Mouse (Mus musculus) liver, embryonic 14.5 days (tissue): ENCODE results near the gene Cops4. TPM values are rescaled to one million over a fixed set of nuclear protein-coding genes. Genes with fewer than 3 reads are reported as not detected.

Source experiments
- ATAC-seq: fragments of 200-750 bp; cut with Nextera tagmentation; 2 replicates; pipeline ENCODE4 v1.8.0; 2017; ENCODE audit warnings: moderate number of reproducible peaks, mild to moderate bottlenecking, moderate library complexity; ENCODE audit not compliant: insufficient read depth
- DNase-seq, 3 experiments: peaks; one replicate each; pipeline ENCODE4 v3.0.0-alpha.2; 2012 to 2013; ENCODE audit warnings: low read depth in 3 of 3, low spot score in 3 of 3
- H3K27ac ChIP-seq: fragments of 300-500 bp; sonication (generic); 2 replicates; pipeline ENCODE4 v1.5.1; 2014; ENCODE audit warnings: moderate library complexity, mild to moderate bottlenecking, control low read depth, inconsistent platforms
- H3K27me3 ChIP-seq: fragments of 300-500 bp; sonication (generic); 2 replicates; pipeline ENCODE4 v1.6.1; 2014; ENCODE audit warnings: mild to moderate bottlenecking, low read length, moderate library complexity; ENCODE audit not compliant: control insufficient read depth, insufficient read depth
- H3K36me3 ChIP-seq: fragments of 300-500 bp; sonication (generic); replicated peaks from 2 replicates; pipeline ENCODE4 v1.6.1; 2014; ENCODE audit warnings: low read depth; ENCODE audit not compliant: control insufficient read depth, insufficient read depth
- H3K4me1 ChIP-seq, 2 experiments: fragments of 200-500 bp in 1 of 2; fragments of 300-500 bp in 1 of 2; sonication (generic) in 1 of 2; replicated peaks; 2 replicates each; pipeline ENCODE4 v1.6.1; 2012 to 2014; ENCODE audit warnings: antibody characterized with exemption in 1 of 2, inconsistent platforms in 1 of 2, low read length in 1 of 2; ENCODE audit not compliant: control insufficient read depth in 2 of 2, insufficient read depth in 2 of 2
- H3K4me2 ChIP-seq: fragments of 300-500 bp; sonication (generic); 2 replicates; pipeline ENCODE4 v1.6.1; 2014; ENCODE audit warnings: low read depth, mild to moderate bottlenecking, control low read depth, moderate library complexity
- H3K4me3 ChIP-seq, 2 experiments: fragments of 200-500 bp in 1 of 2; fragments of 300-500 bp in 1 of 2; sonication (generic) in 1 of 2; 2 replicates each; pipeline ENCODE4 v1.5.1; 2012 to 2014; ENCODE audit warnings: low read depth in 2 of 2, low read length in 2 of 2, mild to moderate bottlenecking in 2 of 2, control low read depth in 1 of 2, inconsistent platforms in 1 of 2, moderate library complexity in 1 of 2; ENCODE audit not compliant: insufficient read depth in 1 of 2
- H3K9ac ChIP-seq: fragments of 300-500 bp; sonication (generic); replicated peaks from 2 replicates; pipeline ENCODE4 v1.6.1; 2014; ENCODE audit warnings: mild to moderate bottlenecking, control low read depth, moderate library complexity
- H3K9me3 ChIP-seq: fragments of 300-500 bp; sonication (generic); 2 replicates; pipeline ENCODE4 v1.6.1; 2016; ENCODE audit warnings: low read length, mixed read lengths; ENCODE audit not compliant: control insufficient read depth
- CTCF ChIP-seq: IDR thresholded peaks from 2 replicates; pipeline ENCODE4 v1.5.1; 2016; ENCODE audit warnings: antibody characterized with exemption, low read depth, control low read depth
- EP300 ChIP-seq: IDR thresholded peaks from 2 replicates; pipeline ENCODE4 v1.6.1; 2016; ENCODE audit warnings: antibody characterized with exemption, low read depth
- WGBS: fragments of 180-500 bp; shearing (Covaris S2); extraction: QIAGEN DNeasy Blood & Tissue Kit; methylation state at CpG from one replicate; pipeline ENCODE4 v1.1.7; 2014; ENCODE audit not compliant: insufficient replicate concordance; 5-methylcytosine and 5-hydroxymethylcytosine counted together
- polyA plus RNA-seq, 2 experiments: library from polyadenylated mRNA; depleted of rRNA in 1 of 2; stranded (reverse) in 1 of 2; unstranded in 1 of 2; fragments of >200 nt; fragmentation: Nextera tagmentation in 1 of 2; extraction: Ambion mirVana in 1 of 2; gene quantifications; 2 replicates each; pipeline versions ENCODE4 v1.2.1 to v1.2.3; 2012 to 2014

Gene Cops4
- polyA plus RNA-seq, 2 experiments = 28.2 to 70.9 TPM

GRCm38 (mm10) chr5:100549311-100549710, 31.2 kb downstream of the Cops4 start:
- Histone ChIP-seq H3K36me3 (peaks cover 16% of the 10 kb centered on the region), H3K27ac (no peak overlapping the region), H3K4me1 (peaks cover 0 to 5% of the 10 kb centered on the region in 2 experiments; a peak in 2 of 4 replicates), H3K9ac (no peak overlapping the region), H3K4me3 (no peak overlapping the region), H3K27me3 (no peaks in the 10 kb centered on the region), H3K9me3 (no peaks in the 10 kb centered on the region), H3K4me2 (no peak overlapping the region)
- no peak for ATAC-seq
- 74% methylated on average over 4 of the region's 4 CpGs for WGBS
- DNase-seq = no peak
- TF ChIP-seq CTCF (no peak), EP300 (no peak)

DNA sequence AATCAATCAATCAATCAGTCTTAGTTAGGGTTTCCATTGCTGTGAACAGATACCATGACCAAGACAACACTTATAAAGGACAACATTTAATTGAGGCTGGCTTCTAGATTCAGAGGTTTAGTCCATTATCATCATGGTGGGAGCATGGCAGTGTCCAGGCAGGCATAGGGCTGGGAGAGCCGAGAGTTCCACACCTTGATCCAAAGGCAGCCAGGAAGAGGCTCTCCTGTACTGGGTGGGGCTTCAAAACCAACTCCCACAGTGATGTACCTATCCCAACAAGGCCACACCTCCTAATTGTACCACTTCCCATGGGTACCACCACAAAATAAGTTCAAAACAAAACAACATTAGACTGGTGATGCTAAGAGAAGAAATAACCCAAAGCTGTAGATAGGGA, 32.0 kb downstream of the Cops4 start:
- WGBS = 91% methylated on average over 1 of the region's 1 CpGs

DNA sequence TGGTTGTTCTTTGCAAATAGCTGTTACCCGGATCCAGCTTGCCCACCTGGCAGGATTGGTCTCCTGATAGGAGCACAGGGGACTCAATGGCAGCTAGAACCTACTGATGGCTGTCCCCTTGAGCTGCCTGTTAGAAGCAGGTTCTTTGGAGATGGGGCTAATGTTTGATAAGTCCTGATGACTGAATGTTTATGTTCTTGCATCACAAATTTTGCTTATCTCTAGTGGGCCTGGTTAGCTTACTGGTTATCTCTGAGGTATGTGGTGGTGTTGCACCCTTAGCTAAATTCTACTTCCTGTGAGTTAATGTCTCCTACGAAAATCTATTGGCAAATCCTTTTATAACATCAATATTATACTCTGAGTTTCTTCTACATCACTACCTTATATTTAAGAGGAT, 33.8 kb downstream of the Cops4 start:
- WGBS = 30% methylated on average over 2 of the region's 2 CpGs
- Histone ChIP-seq H3K27ac (no peak overlapping the region), H3K4me2 (no peak overlapping the region), H3K9me3 (no peaks in the 10 kb centered on the region), H3K9ac (no peak overlapping the region), H3K27me3 (no peaks in the 10 kb centered on the region), H3K4me1 (peaks cover 0 to 5% of the 10 kb centered on the region in 2 experiments; a peak in 2 of 4 replicates), H3K36me3 (peaks cover 8% of the 10 kb centered on the region; the same call in 1 of the 2 replicates), H3K4me3 (no peak overlapping the region)
- TF ChIP-seq EP300 (no peak), CTCF (no peak)
- DNase-seq = no peak
- ATAC-seq = no peak

More for the DNA sequence above, 32.0 kb downstream of the Cops4 start:
- Histone ChIP-seq H3K4me2 (no peak overlapping the region), H3K9me3 (no peaks in the 10 kb centered on the region), H3K4me3 (no peak overlapping the region), H3K4me1 (peaks cover 0 to 5% of the 10 kb centered on the region in 2 experiments; a peak in 2 of 4 replicates), H3K27ac (no peak overlapping the region), H3K27me3 (no peaks in the 10 kb centered on the region), H3K9ac (no peak overlapping the region), H3K36me3 (peaks cover 14% of the 10 kb centered on the region)
- ATAC-seq (no peak), DNase-seq (no peak)
- TF ChIP-seq EP300 (no peak), CTCF (no peak)

DNA sequence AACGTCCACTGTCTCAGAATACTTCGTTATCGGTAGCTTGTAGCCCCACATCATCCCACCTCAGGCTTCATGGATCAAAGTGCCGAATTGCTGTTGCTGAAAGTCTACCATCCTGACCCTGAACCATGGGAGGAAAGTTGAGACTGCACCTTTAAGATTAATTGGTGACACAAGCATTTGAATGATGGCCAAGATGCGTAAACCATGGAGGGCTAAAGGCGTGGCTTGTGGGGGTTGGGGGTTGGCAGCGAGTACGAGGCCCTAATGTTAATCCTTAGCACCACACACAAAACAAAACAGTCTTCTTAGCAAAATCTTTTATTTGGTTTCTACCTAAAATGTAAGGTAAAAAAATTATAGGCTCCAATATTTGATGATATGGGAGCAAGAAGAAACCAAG, 35.3 kb downstream of the Cops4 start:
- 50% methylated on average over 8 of the region's 8 CpGs for WGBS
- H3K27ac ChIP-seq = no peak overlapping the region

GRCm38 (mm10) chr5:100557019-100557418, 38.9 kb downstream of the Cops4 start:
- Histone ChIP-seq H3K9ac (no peak overlapping the region), H3K4me1 (no peaks in the 10 kb centered on the region), H3K27me3 (no peaks in the 10 kb centered on the region), H3K36me3 (no peaks in the 10 kb centered on the region), H3K4me3 (no peak overlapping the region), H3K4me2 (no peak overlapping the region), H3K27ac (no peak overlapping the region), H3K9me3 (no peaks in the 10 kb centered on the region)
- no peak for TF ChIP-seq EP300
- no peak for TF ChIP-seq CTCF
- 62% methylated on average over 14 of the region's 14 CpGs for WGBS
- DNase-seq = no peak
- ATAC-seq = no peak

More for the DNA sequence above, 35.3 kb downstream of the Cops4 start:
- no peak overlapping the region for H3K4me3 ChIP-seq
- H3K9ac ChIP-seq = no peak overlapping the region
- DNase-seq (no peak), ATAC-seq (no peak)
- no peaks in the 10 kb centered on the region for H3K27me3 ChIP-seq
- no peak overlapping the region for H3K4me2 ChIP-seq
- no peaks in the 10 kb centered on the region for H3K9me3 ChIP-seq
- TF ChIP-seq CTCF = no peak
- no peak for TF ChIP-seq EP300
- H3K4me1 ChIP-seq = peaks cover 0 to 5% of the 10 kb centered on the region in 2 experiments; a peak in 2 of 4 replicates
- no peaks in the 10 kb centered on the region; the same call in 1 of the 2 replicates for H3K36me3 ChIP-seq
